In the genomic region with DNA sequence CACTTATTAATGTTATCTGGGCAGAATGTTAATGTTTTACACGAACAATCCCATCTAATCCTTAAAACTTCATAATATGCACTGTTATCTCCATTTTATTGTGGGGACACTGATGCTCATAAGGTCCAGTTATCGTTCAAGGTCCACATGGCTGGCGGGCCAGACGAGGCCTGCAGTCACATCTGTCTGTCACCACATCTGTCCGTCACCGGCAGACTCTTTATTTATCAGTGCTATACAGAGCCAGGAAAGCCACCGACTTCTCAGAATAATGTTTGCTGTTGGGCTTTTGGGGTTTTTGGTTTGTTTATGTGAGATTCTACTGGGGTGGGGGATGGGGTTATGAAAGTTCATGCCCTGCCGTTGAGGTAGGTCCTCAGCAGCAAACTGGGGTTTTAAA, we compare ENCODE assay signal across 18 mouse cellular contexts. TPM values are rescaled to one million over a fixed set of nuclear protein-coding genes. Genes with fewer than 3 reads are reported as not detected.
DNase-seq lines count a peak whose midpoint lies in the region; ATAC-seq and TF ChIP-seq lines count a peak whose summit lies in the region.
"Had no signal": no experiment of that assay in that cellular context is flagged by ENCODE, and none has a peak within 500 bp of the region (broad histone marks: within the 10 kb centered on the region; RNA-seq: fewer than 3 reads in every experiment).

No protein-coding gene starts in this region.

- 0 out of 2 replicates have a peak, but pooled peaks have one; percentile 24 for ATAC-seq in lung, embryonic 14.5 days (ENCODE audit: insufficient read depth)
- peak; percentile 73 for ATAC-seq in megakaryocyte-erythroid progenitor cell, adult 5-6 weeks (replicated peaks; ENCODE audit: low FRiP score, low TSS enrichment, poor library complexity, severe bottlenecking)
- ATAC-seq: forebrain, embryonic 13.5 days; midbrain, embryonic 15.5 days had no signal

- no peak overlapping the region for H3K9ac ChIP-seq in lung, embryonic 14.5 days
- H3K9ac ChIP-seq: embryonic facial prominence, embryonic 13.5 days; forebrain, embryonic 13.5 days; heart, embryonic 13.5 days; limb, embryonic 12.5 days; midbrain, embryonic 15.5 days had no signal

- H3K27ac ChIP-seq in lung, embryonic 14.5 days (ENCODE audit: low read depth) = no peak overlapping the region
- H3K27ac ChIP-seq in gastrocnemius, adult 2 months = no peak overlapping the region
- H3K27ac ChIP-seq: embryonic facial prominence, embryonic 13.5 days; forebrain, embryonic 13.5 days; heart, embryonic 13.5 days; hindbrain, embryonic 10.5 days; limb, embryonic 12.5 days; midbrain, embryonic 15.5 days had no signal

- TF ChIP-seq CTCF in lung, embryonic 14.5 days (IDR thresholded peaks at IDR 0.05; ENCODE audit: low read depth) = no peak
- no peak for TF ChIP-seq CTCF in lung, adult 2 months (IDR thresholded peaks at IDR 0.05; ENCODE audit: insufficient read depth, low read length)
- TF ChIP-seq CTCF in gastrocnemius, adult 2 months (IDR thresholded peaks at IDR 0.05) = no peak

- H3K4me2 ChIP-seq in lung, embryonic 14.5 days = no peak overlapping the region
- H3K4me2 ChIP-seq: embryonic facial prominence, embryonic 13.5 days; forebrain, embryonic 13.5 days; heart, embryonic 13.5 days; limb, embryonic 12.5 days; midbrain, embryonic 15.5 days had no signal

- H3K36me3 ChIP-seq in lung, embryonic 14.5 days (ENCODE audit: insufficient read depth) = no peaks in the 10 kb centered on the region
- H3K36me3 ChIP-seq: embryonic facial prominence, embryonic 13.5 days; heart, embryonic 13.5 days; hindbrain, embryonic 10.5 days; limb, embryonic 12.5 days; midbrain, embryonic 15.5 days had no signal

- no peaks in the 10 kb centered on the region for H3K9me3 ChIP-seq in lung, embryonic 14.5 days (ENCODE audit: low read depth, low read length)
- H3K9me3 ChIP-seq: embryonic facial prominence, embryonic 13.5 days; forebrain, embryonic 13.5 days; heart, embryonic 13.5 days; hindbrain, embryonic 10.5 days; limb, embryonic 12.5 days; midbrain, embryonic 15.5 days had no signal

- H3K27me3 ChIP-seq in lung, embryonic 14.5 days (ENCODE audit: insufficient read depth, low read length) = no peaks in the 10 kb centered on the region
- H3K27me3 ChIP-seq: embryonic facial prominence, embryonic 13.5 days; forebrain, embryonic 13.5 days; limb, embryonic 12.5 days; midbrain, embryonic 15.5 days had no signal

- H3K4me3 ChIP-seq in lung, embryonic 14.5 days (ENCODE audit: low read depth, low read length) = no peak overlapping the region
- H3K4me3 ChIP-seq in lung, adult 2 months (replicated peaks; ENCODE audit: extremely low read depth, low read depth, low read length) = no peak overlapping the region
- H3K4me3 ChIP-seq in gastrocnemius, adult 2 months = no peak overlapping the region
- H3K4me3 ChIP-seq: embryonic facial prominence, embryonic 13.5 days; forebrain, embryonic 13.5 days; heart, embryonic 13.5 days; hindbrain, embryonic 10.5 days; limb, embryonic 12.5 days; midbrain, embryonic 15.5 days had no signal

- DNase-seq in lung, embryonic 14.5 days = no peak
- no peak for DNase-seq in lung, adult 2 months
- peak; percentile 74 for DNase-seq in c-Kit-positive CD71-positive TER-119-negative erythroid progenitor cells, embryonic 14.5 days (ENCODE audit: low read depth)
- DNase-seq in liver = peak; percentile 85
- DNase-seq in cerebellum, adult 9-10 months = no peak
- no peak for DNase-seq in gastrocnemius, adult 2 months
- DNase-seq in frontal cortex, postnatal 10 days (ENCODE audit: low spot score in 2 of 2) = no peak
- DNase-seq: cerebellum, postnatal 25 days; kidney, adult 2 months; lung, postnatal 14 days; right cerebral cortex, postnatal 25 days had no signal

- WGBS in lung, embryonic 14.5 days = 37% methylated on average over 8 of the region's 8 CpGs
- WGBS in lung, adult 2 months = 59% methylated on average over 8 of the region's 8 CpGs

- no peak for TF ChIP-seq POLR2A in lung, adult 2 months (IDR thresholded peaks at IDR 0.05; ENCODE audit: borderline replicate concordance, extremely low read depth, low read depth, low read length)

- peaks cover 3% of the 10 kb centered on the region; the same call in 1 of the 2 replicates for H3K4me1 ChIP-seq in lung, embryonic 14.5 days (ENCODE audit: insufficient read depth)
- H3K4me1 ChIP-seq in lung, adult 2 months (ENCODE audit: control insufficient read depth, insufficient read depth, low read length) = peaks cover 12% of the 10 kb centered on the region
- H3K4me1 ChIP-seq: embryonic facial prominence, embryonic 13.5 days; forebrain, embryonic 13.5 days; limb, embryonic 12.5 days; midbrain, embryonic 15.5 days had no signal

- intact Hi-C loops in gastrocnemius, adult 2 months (cut with DNase I) = no loop called here

RNA-seq across cellular contexts. Expression of a gene that starts 36.5 kb away (rescaled TPM):
- 68.7 and 70.9 TPM in 2 replicates for polyA plus RNA-seq in lung, embryonic 14.5 days (2014; fragmentation: Nextera tagmentation; extraction: Ambion mirVana)
- 67.7 and 97.9 TPM in 2 replicates for polyA plus RNA-seq in lung, adult 2 months (2012; rRNA removed)
- 50.6 and 67.3 TPM in 2 replicates for total RNA-seq in megakaryocyte-erythroid progenitor cell, adult 5-6 weeks (2014; fragmentation: Nextera tagmentation)
- total RNA-seq in megakaryocyte-erythroid progenitor cell, adult 5-6 weeks (2017) = 40.1 and 56.6 TPM in 2 replicates
- total RNA-seq in gastrocnemius, adult 2 months (2021) = 10 to 100 TPM; 72.2 to 74.6 TPM

Comparison
In these comparisons a context has a peak if more than half of its experiments do, and no peak if none do; other contexts are left out.
1. DNase-seq: peak in c-Kit-positive CD71-positive TER-119-negative erythroid progenitor cells, embryonic 14.5 days (single experiment) and liver (single experiment); none in lung, embryonic 14.5 days (single experiment), lung, adult 2 months (single experiment), cerebellum, adult 9-10 months (single experiment), gastrocnemius, adult 2 months (single experiment) and frontal cortex, postnatal 10 days (0 of 2).